Mouse (Mus musculus): ENCODE data around the gene Kcnn3.

- no peak for TF ChIP-seq ZC3H11A (IDR thresholded peaks at IDR 0.05; ENCODE audit: borderline replicate concordance, low read depth, low read length)
- no peak for TF ChIP-seq MAFK (IDR thresholded peaks at IDR 0.05; ENCODE audit: insufficient read depth, low read depth, low read length)
- no peak for TF ChIP-seq HCFC1 (IDR thresholded peaks at IDR 0.05; ENCODE audit: borderline replicate concordance, insufficient read depth, low read length)
- TF ChIP-seq CHD2 (IDR thresholded peaks at IDR 0.05; ENCODE audit: low read depth, low read length) = no peak
These were observed 1.5 kb downstream of the Kcnn3 start for GRCm38 (mm10) chr3:89521503-89521854.
